Mouse (Mus musculus) liver, embryonic 15.5 days (tissue): ENCODE measurements around the gene Zfp46. TPM values are rescaled to one million over a fixed set of nuclear protein-coding genes. Genes with fewer than 3 reads are reported as not detected.

Source experiments
- polyA plus RNA-seq: library from polyadenylated mRNA; unstranded; fragments of >200 nt; fragmentation: Nextera tagmentation; extraction: Ambion mirVana; gene quantifications from 2 replicates; pipeline ENCODE4 v1.2.1, GENCODE M21; 2015

The Zfp46 gene
- polyA plus RNA-seq, 1 experiment from 2014 or later: 2.6 TPM

Other genes starting within 250 kb of the Zfp46 start
- 212 and 240 TPM in 2 replicates for gene Rpl11, start 231.3 kb upstream of the Zfp46 start, polyA plus RNA-seq
- gene Id3, start 141.2 kb upstream of the Zfp46 start, polyA plus RNA-seq: 41.3 and 42.6 TPM in 2 replicates
- gene E2f2, start 112.3 kb upstream of the Zfp46 start, polyA plus RNA-seq: 85.3 and 95.6 TPM in 2 replicates
- gene Asap3, start 78.3 kb upstream of the Zfp46 start, polyA plus RNA-seq: 2.5 and 3.0 TPM in 2 replicates
- gene Tcea3, start 37.0 kb upstream of the Zfp46 start, polyA plus RNA-seq: 19.2 and 20.9 TPM in 2 replicates
- 49.4 and 49.6 TPM in 2 replicates for gene Hnrnpr, start 26.3 kb downstream of the Zfp46 start, polyA plus RNA-seq
- not detected in 2 replicates for gene Htr1d, start 138.8 kb downstream of the Zfp46 start, polyA plus RNA-seq
- 0.08 and 0.10 TPM in 2 replicates for gene 6030445D17Rik, start 177.6 kb downstream of the Zfp46 start, polyA plus RNA-seq
- gene Luzp1, start 185.1 kb downstream of the Zfp46 start, polyA plus RNA-seq: 10.9 and 12.8 TPM in 2 replicates